Mouse (Mus musculus) kidney, adult 2 months (tissue): ENCODE results near the gene Jakmip3.

ENCODE experiments used
- CTCF ChIP-seq: fragments of 200-500 bp; conservative IDR thresholded peaks from 2 replicates; pipeline ENCODE4 v1.5.1; 2011; ENCODE audit warnings: low read depth, mild to moderate bottlenecking, control low read depth, low read length, moderate library complexity, mixed read lengths; ENCODE audit not compliant: insufficient read depth, insufficient read length
- POLR2A ChIP-seq: fragments of 200-500 bp; IDR thresholded peaks from one replicate; pipeline ENCODE4 v1.6.1; 2011; ENCODE audit warnings: low read depth, low read length, control low read depth

DNA sequence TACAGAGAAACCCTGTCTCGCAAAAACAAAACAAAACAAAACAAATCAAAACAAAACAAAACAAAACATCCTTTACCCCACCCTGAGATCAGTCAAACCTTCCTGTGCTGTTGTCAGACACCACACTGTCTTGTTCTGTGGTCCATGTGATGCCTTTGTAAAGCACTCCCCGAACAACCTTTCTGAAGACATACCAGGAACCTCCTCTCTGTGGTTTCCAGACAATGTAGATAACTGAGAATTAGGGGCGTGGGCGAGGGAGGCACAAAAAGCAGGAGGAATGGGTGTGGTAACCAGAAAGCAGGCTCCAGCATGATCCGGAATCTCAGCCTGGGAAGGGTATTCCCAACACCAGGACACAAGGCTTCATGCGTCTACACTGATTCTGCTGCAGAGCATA is 74.6 kb downstream of the Jakmip3 start:
- TF ChIP-seq CTCF (no peak), POLR2A (no peak)
